10 mouse cellular contexts compared by ENCODE assay signal in genomic region chr3:145939402-145939801, GRCm38 (mm10). TPM values are rescaled to one million over a fixed set of nuclear protein-coding genes. Genes with fewer than 3 reads are reported as not detected.
DNase-seq lines count a peak whose midpoint lies in the region; ATAC-seq and TF ChIP-seq lines count a peak whose summit lies in the region.
"Had no signal": no experiment of that assay in that cellular context is flagged by ENCODE, and none has a peak within 500 bp of the region (broad histone marks: within the 10 kb centered on the region; RNA-seq: fewer than 3 reads in every experiment).

No protein-coding gene starts in this region.

- H3K4me1 ChIP-seq in megakaryocyte, embryonic 14.5 days: peaks cover 57% of the 10 kb centered on the region
- peaks cover 8% of the 10 kb centered on the region for H3K4me1 ChIP-seq in embryonic fibroblast, embryonic 13.5 days (ENCODE audit: control insufficient read depth, insufficient read depth, low read length)
- peaks cover 11% of the 10 kb centered on the region for H3K4me1 ChIP-seq in stomach, embryonic 14.5 days (ENCODE audit: control insufficient read depth, insufficient read depth, low read length)

- H3K36me3 ChIP-seq in megakaryocyte, embryonic 14.5 days (replicated peaks; ENCODE audit: low read length): peaks cover 65% of the 10 kb centered on the region
- H3K36me3 ChIP-seq in stomach, embryonic 14.5 days (ENCODE audit: control insufficient read depth, insufficient read depth, low read length): peaks cover 21% of the 10 kb centered on the region

- H3K4me3 ChIP-seq in megakaryocyte, embryonic 14.5 days (replicated peaks): peak overlapping the region; percentile 96
- peak overlapping the region; percentile 75 for H3K4me3 ChIP-seq in embryonic fibroblast, embryonic 13.5 days (ENCODE audit: insufficient read depth, low read length)
- H3K4me3 ChIP-seq in stomach, embryonic 14.5 days (ENCODE audit: low read depth, low read length): peak overlapping the region; percentile 91

- TF ChIP-seq CTCF in embryonic fibroblast, embryonic 13.5 days (IDR thresholded peaks at IDR 0.05; ENCODE audit: borderline replicate concordance, insufficient read depth, low read length): no peak

- no peaks in the 10 kb centered on the region for H3K9me3 ChIP-seq in megakaryocyte, embryonic 14.5 days
- no peaks in the 10 kb centered on the region for H3K9me3 ChIP-seq in stomach, embryonic 14.5 days (ENCODE audit: control insufficient read depth, low read depth, low read length)

- DNase-seq in liver: peak; percentile 46
- no peak for DNase-seq in left cerebral cortex, adult 8-10 months (ENCODE audit: low spot score in 2 of 2)
- no peak for DNase-seq in thymus, adult 18-20 months
- DNase-seq in adrenal gland, adult 2 months: no peak
- DNase-seq: kidney, adult 2 months; right cerebral cortex, postnatal 14 days had no signal

- ATAC-seq in megakaryocyte, adult 5-6 weeks (ENCODE audit: poor library complexity, severe bottlenecking): no peak
- no peak for ATAC-seq in stomach, embryonic 14.5 days (ENCODE audit: insufficient number of reproducible peaks, insufficient read depth, low FRiP score, low read depth)

- WGBS in stomach, embryonic 14.5 days: 79% methylated on average over 12 of the region's 12 CpGs

- no peak for TF ChIP-seq POLR2A in embryonic fibroblast, embryonic 13.5 days (IDR thresholded peaks at IDR 0.05; ENCODE audit: low read depth, low read length)

- no peaks in the 10 kb centered on the region for H3K27me3 ChIP-seq in megakaryocyte, embryonic 14.5 days (replicated peaks)
- H3K27me3 ChIP-seq in stomach, embryonic 14.5 days (ENCODE audit: control insufficient read depth, insufficient read depth, low read length): no peaks in the 10 kb centered on the region

- no peak overlapping the region for H3K27ac ChIP-seq in embryonic fibroblast, embryonic 13.5 days (ENCODE audit: insufficient read depth, low read length)
- H3K27ac ChIP-seq in stomach, embryonic 14.5 days (ENCODE audit: low read length): no peak overlapping the region

- H3K9ac ChIP-seq in stomach, embryonic 14.5 days (replicated peaks; ENCODE audit: low read depth, low read length): no peak overlapping the region; the same call in 1 of the 2 replicates

- H3K4me2 ChIP-seq in stomach, embryonic 14.5 days (replicated peaks; ENCODE audit: low read depth, low read length): peak overlapping the region; percentile 74

RNA-seq across cellular contexts. Expression of gene 2410004B18Rik, which starts 1.6 kb away (rescaled TPM):
- polyA plus RNA-seq in megakaryocyte, embryonic 14.5 days (2012; ENCODE audit: insufficient read depth, low replicate concordance): 30.4 and 32.2 TPM in 2 replicates
- total RNA-seq in megakaryocyte, adult 5-6 weeks (2015): 33.0 and 47.7 TPM in 2 replicates
- 14.4 and 15.8 TPM in 2 replicates for total RNA-seq in megakaryocyte, adult 5-6 weeks (2017)
- polyA plus RNA-seq in embryonic fibroblast, embryonic 13.5 days (2011; ENCODE audit: insufficient read length, low read depth, missing spikeins): 20.8 and 24.9 TPM in 2 replicates
- 41.5 and 45.1 TPM in 2 replicates for polyA plus RNA-seq in stomach, embryonic 14.5 days (2014; fragmentation: Nextera tagmentation; extraction: Ambion mirVana)
- total RNA-seq in left cerebral cortex, adult 8-10 months (2022): 10 to 100 TPM; 26.4 to 34.7 (median 31.2) TPM
- 10 to 100 TPM; 22.0 to 23.1 TPM for total RNA-seq in adrenal gland, adult 2 months (2021)
- polyA plus RNA-seq in adrenal gland, adult 2 months (2012; rRNA removed): 8.7 and 9.2 TPM in 2 replicates

RNA-seq across cellular contexts. Expression of gene Bcl10, which starts 16.8 kb away (rescaled TPM):
- 13.7 and 17.2 TPM in 2 replicates for polyA plus RNA-seq in megakaryocyte, embryonic 14.5 days (2012; ENCODE audit: insufficient read depth, low replicate concordance)
- 79.2 and 96.1 TPM in 2 replicates for total RNA-seq in megakaryocyte, adult 5-6 weeks (2015)
- total RNA-seq in megakaryocyte, adult 5-6 weeks (2017): 69.0 and 80.6 TPM in 2 replicates
- polyA plus RNA-seq in embryonic fibroblast, embryonic 13.5 days (2011; ENCODE audit: insufficient read length, low read depth, missing spikeins): 45.4 and 53.9 TPM in 2 replicates
- polyA plus RNA-seq in stomach, embryonic 14.5 days (2014; fragmentation: Nextera tagmentation; extraction: Ambion mirVana): 50.0 and 55.6 TPM in 2 replicates
- total RNA-seq in left cerebral cortex, adult 8-10 months (2022): 10 to 100 TPM; 11.4 to 14.5 (median 13.1) TPM
- total RNA-seq in adrenal gland, adult 2 months (2021): 10 to 100 TPM; 20.7 to 23.9 TPM
- polyA plus RNA-seq in adrenal gland, adult 2 months (2012; rRNA removed): 3.6 and 4.1 TPM in 2 replicates

RNA-seq across cellular contexts. Expression of gene Syde2, which starts 48.3 kb away (rescaled TPM):
- polyA plus RNA-seq in megakaryocyte, embryonic 14.5 days (2012; ENCODE audit: insufficient read depth, low replicate concordance): 0.03 TPM in 1 of 2 replicates, not detected in the other
- total RNA-seq in megakaryocyte, adult 5-6 weeks (2015): 0.25 and 0.52 TPM in 2 replicates
- 0.44 and 0.53 TPM in 2 replicates for total RNA-seq in megakaryocyte, adult 5-6 weeks (2017)
- 8.9 and 12.3 TPM in 2 replicates for polyA plus RNA-seq in embryonic fibroblast, embryonic 13.5 days (2011; ENCODE audit: insufficient read length, low read depth, missing spikeins)
- 3.1 and 3.8 TPM in 2 replicates for polyA plus RNA-seq in stomach, embryonic 14.5 days (2014; fragmentation: Nextera tagmentation; extraction: Ambion mirVana)
- total RNA-seq in left cerebral cortex, adult 8-10 months (2022): 1 to 10 TPM; 2.4 to 3.4 (median 3.1) TPM
- 1 to 10 TPM; 4.2 to 6.8 TPM for total RNA-seq in adrenal gland, adult 2 months (2021)
- 4.2 and 5.0 TPM in 2 replicates for polyA plus RNA-seq in adrenal gland, adult 2 months (2012; rRNA removed)
